Mouse (Mus musculus) adrenal gland, adult (tissue): ENCODE measurements around the gene Cylc1.

Source experiments
- DNase-seq, 2 experiments: peaks; one replicate each; pipeline ENCODE4 v3.0.0; 2022 to 2023; ENCODE audit warnings: low spot score in 1 of 2; ENCODE audit not compliant: inconsistent age in 2 of 2

The Cylc1 gene

GRCm38 (mm10) chrX:111110118-111110517 is at the start of gene Cylc1:
Cylc1 (plus strand) TSS chrX:111110418.
- DNase-seq = no peak

GRCm38 (mm10) chrX:111078680-111079079 is 31.5 kb upstream of the Cylc1 start:
- no peak for DNase-seq

- no peak for DNase-seq
Observed at GRCm38 (mm10) chrX:111168040-111168439, 57.8 kb downstream of the Cylc1 start, which contains the start of gene Gm10112. Gm10112 (plus strand) TSS chrX:111168340.
